Mouse (Mus musculus): ENCODE measurements around the gene Maml3. TPM values are rescaled to one million over a fixed set of nuclear protein-coding genes. Genes with fewer than 3 reads are reported as not detected.

The Maml3 gene
- polyA plus RNA-seq, 1 experiment from 2014 or later = 0.69 TPM

GRCm38 (mm10) chr3:51840095-51840805, 264.6 kb downstream of the Maml3 start:
- Histone ChIP-seq H3K9ac (no peak overlapping the region), H3K4me3 (replicated peaks) (no peak overlapping the region), H3K27me3 (no peaks in the 10 kb centered on the region), H3K36me3 (no peaks in the 10 kb centered on the region), H3K27ac (no peak overlapping the region), H3K9me3 (replicated peaks) (no peaks in the 10 kb centered on the region), H3K4me1 (replicated peaks) (0 out of 2 replicates have a peak, but pooled peaks cover 6% of the 10 kb centered on the region), H3K4me2 (no peak overlapping the region)
- WGBS (ENCODE audit: insufficient replicate concordance) = 70% methylated on average over 13 of the region's 13 CpGs
- ATAC-seq (ENCODE audit: low read depth) (no peak), DNase-seq (no peak)

GRCm38 (mm10) chr3:51839353-51839715, 265.5 kb downstream of the Maml3 start:
- Histone ChIP-seq H3K9me3 (replicated peaks) (no peaks in the 10 kb centered on the region), H3K9ac (no peak overlapping the region), H3K27ac (no peak overlapping the region), H3K4me1 (replicated peaks) (0 out of 2 replicates have a peak, but pooled peaks cover 6% of the 10 kb centered on the region), H3K4me2 (no peak overlapping the region), H3K36me3 (no peaks in the 10 kb centered on the region), H3K4me3 (replicated peaks) (no peak overlapping the region), H3K27me3 (no peaks in the 10 kb centered on the region)
- 66% methylated on average over 5 of the region's 5 CpGs for WGBS (ENCODE audit: insufficient replicate concordance)
- no peak for ATAC-seq (ENCODE audit: low read depth)
- DNase-seq = no peak

GRCm38 (mm10) chr3:51838696-51839352, 266.1 kb downstream of the Maml3 start:
- no peak for DNase-seq
- no peak overlapping the region for H3K4me3 ChIP-seq (replicated peaks)
- no peaks in the 10 kb centered on the region for H3K27me3 ChIP-seq
- WGBS (ENCODE audit: insufficient replicate concordance) = 50% methylated on average over 5 of the region's 5 CpGs
- 0 out of 2 replicates have a peak, but pooled peaks cover 6% of the 10 kb centered on the region for H3K4me1 ChIP-seq (replicated peaks)
- no peaks in the 10 kb centered on the region for H3K9me3 ChIP-seq (replicated peaks)
- no peak overlapping the region for H3K4me2 ChIP-seq
- no peak for ATAC-seq (ENCODE audit: low read depth)
- no peak overlapping the region for H3K9ac ChIP-seq
- no peak overlapping the region for H3K27ac ChIP-seq
- no peaks in the 10 kb centered on the region for H3K36me3 ChIP-seq

- no peak overlapping the region for H3K9ac ChIP-seq
- H3K4me3 ChIP-seq (replicated peaks) = no peak overlapping the region
- ATAC-seq (ENCODE audit: low read depth) (no peak), DNase-seq (no peak)
- H3K27me3 ChIP-seq = no peaks in the 10 kb centered on the region
- WGBS (ENCODE audit: insufficient replicate concordance) = 77% methylated on average over 15 of the region's 15 CpGs
- no peaks in the 10 kb centered on the region for H3K36me3 ChIP-seq
- no peak overlapping the region for H3K27ac ChIP-seq
- no peak overlapping the region for H3K4me2 ChIP-seq
- H3K9me3 ChIP-seq (replicated peaks) = no peaks in the 10 kb centered on the region
- H3K4me1 ChIP-seq (replicated peaks) = 0 out of 2 replicates have a peak, but pooled peaks cover 3% of the 10 kb centered on the region
Measured at GRCm38 (mm10) chr3:51832985-51833384, 271.9 kb downstream of the Maml3 start.

GRCm38 (mm10) chr3:51830821-51831429, 274.0 kb downstream of the Maml3 start:
- H3K4me1 ChIP-seq (replicated peaks) = 0 out of 2 replicates have a peak, but pooled peaks cover 3% of the 10 kb centered on the region
- no peak overlapping the region for H3K9ac ChIP-seq
- 77% methylated on average over 9 of the region's 9 CpGs for WGBS (ENCODE audit: insufficient replicate concordance)
- H3K27ac ChIP-seq = no peak overlapping the region
- no peaks in the 10 kb centered on the region for H3K27me3 ChIP-seq
- no peak for ATAC-seq (ENCODE audit: low read depth)
- H3K36me3 ChIP-seq = no peaks in the 10 kb centered on the region
- H3K4me3 ChIP-seq (replicated peaks) = no peak overlapping the region
- DNase-seq = no peak
- no peak overlapping the region for H3K4me2 ChIP-seq
- no peaks in the 10 kb centered on the region for H3K9me3 ChIP-seq (replicated peaks)

- Histone ChIP-seq H3K4me1 (replicated peaks) (no peaks in the 10 kb centered on the region; the same call in 1 of the 2 replicates), H3K9me3 (replicated peaks) (no peaks in the 10 kb centered on the region), H3K36me3 (no peaks in the 10 kb centered on the region), H3K27ac (no peak overlapping the region), H3K27me3 (no peaks in the 10 kb centered on the region), H3K9ac (no peak overlapping the region), H3K4me3 (replicated peaks) (no peak overlapping the region), H3K4me2 (no peak overlapping the region)
- 76% methylated on average over 10 of the region's 10 CpGs for WGBS (ENCODE audit: insufficient replicate concordance)
- DNase-seq (no peak), ATAC-seq (ENCODE audit: low read depth) (no peak)
Measured at GRCm38 (mm10) chr3:51825530-51825929, 279.3 kb downstream of the Maml3 start.

- DNase-seq = no peak
- no peaks in the 10 kb centered on the region for H3K27me3 ChIP-seq
- no peak overlapping the region for H3K9ac ChIP-seq
- no peaks in the 10 kb centered on the region for H3K36me3 ChIP-seq
- H3K27ac ChIP-seq = no peak overlapping the region
- ATAC-seq (ENCODE audit: low read depth) = no peak
- no peaks in the 10 kb centered on the region for H3K9me3 ChIP-seq (replicated peaks)
- H3K4me3 ChIP-seq (replicated peaks) = no peak overlapping the region
- 73% methylated on average over 9 of the region's 9 CpGs for WGBS (ENCODE audit: insufficient replicate concordance)
- no peaks in the 10 kb centered on the region; the same call in 1 of the 2 replicates for H3K4me1 ChIP-seq (replicated peaks)
- no peak overlapping the region for H3K4me2 ChIP-seq
Measured at GRCm38 (mm10) chr3:51824506-51824905, 280.4 kb downstream of the Maml3 start.

GRCm38 (mm10) chr3:51821551-51821950, 283.3 kb downstream of the Maml3 start:
- 79% methylated on average over 10 of the region's 10 CpGs for WGBS (ENCODE audit: insufficient replicate concordance)
- Histone ChIP-seq H3K27ac (no peak overlapping the region), H3K9me3 (replicated peaks) (no peaks in the 10 kb centered on the region), H3K27me3 (no peaks in the 10 kb centered on the region), H3K9ac (no peak overlapping the region), H3K4me2 (no peak overlapping the region), H3K36me3 (no peaks in the 10 kb centered on the region), H3K4me3 (replicated peaks) (no peak overlapping the region), H3K4me1 (replicated peaks) (no peaks in the 10 kb centered on the region; the same call in 1 of the 2 replicates)
- DNase-seq (no peak), ATAC-seq (ENCODE audit: low read depth) (no peak)

GRCm38 (mm10) chr3:51819109-51819508, 285.8 kb downstream of the Maml3 start:
- H3K4me3 ChIP-seq (replicated peaks) = no peak overlapping the region
- H3K9me3 ChIP-seq (replicated peaks) = no peaks in the 10 kb centered on the region
- H3K9ac ChIP-seq = no peak overlapping the region
- no peaks in the 10 kb centered on the region for H3K27me3 ChIP-seq
- H3K4me1 ChIP-seq (replicated peaks) = peaks cover 12% of the 10 kb centered on the region
- WGBS (ENCODE audit: insufficient replicate concordance) = 87% methylated on average over 7 of the region's 7 CpGs
- H3K36me3 ChIP-seq = no peaks in the 10 kb centered on the region
- ATAC-seq (ENCODE audit: low read depth) = no peak
- no peak overlapping the region for H3K27ac ChIP-seq
- H3K4me2 ChIP-seq = no peak overlapping the region
- DNase-seq = no peak

GRCm38 (mm10) chr3:51817919-51818318, 287.0 kb downstream of the Maml3 start:
- ATAC-seq (ENCODE audit: low read depth) (no peak), DNase-seq (no peak)
- Histone ChIP-seq H3K4me1 (replicated peaks) (peaks cover 24% of the 10 kb centered on the region), H3K9ac (no peak overlapping the region), H3K4me2 (no peak overlapping the region), H3K27ac (no peak overlapping the region), H3K4me3 (replicated peaks) (no peak overlapping the region), H3K9me3 (replicated peaks) (no peaks in the 10 kb centered on the region), H3K27me3 (no peaks in the 10 kb centered on the region), H3K36me3 (no peaks in the 10 kb centered on the region)
- WGBS (ENCODE audit: insufficient replicate concordance) = 86% methylated on average over 15 of the region's 15 CpGs

- Histone ChIP-seq H3K9me3 (replicated peaks) (no peaks in the 10 kb centered on the region), H3K27ac (no peak overlapping the region), H3K27me3 (no peaks in the 10 kb centered on the region), H3K4me1 (replicated peaks) (peaks cover 30% of the 10 kb centered on the region), H3K9ac (no peak overlapping the region), H3K4me2 (no peak overlapping the region), H3K36me3 (no peaks in the 10 kb centered on the region), H3K4me3 (replicated peaks) (no peak overlapping the region)
- 66% methylated on average over 6 of the region's 6 CpGs for WGBS (ENCODE audit: insufficient replicate concordance)
- DNase-seq (no peak), ATAC-seq (ENCODE audit: low read depth) (no peak)
Measured at GRCm38 (mm10) chr3:51817329-51817728, 287.5 kb downstream of the Maml3 start.
